Mouse (Mus musculus) lung, postnatal 0 days (tissue): Measurements from ENCODE around the gene Ift52. TPM values are rescaled to one million over a fixed set of nuclear protein-coding genes. Genes with fewer than 3 reads are reported as not detected.

Source experiments
- ATAC-seq: fragments of 200-750 bp; cut with Nextera tagmentation; 2 replicates; pipeline ENCODE4 v1.8.0; 2017; ENCODE audit warnings: moderate library complexity
- DNase-seq: peaks from one replicate; pipeline ENCODE4 v3.0.0-alpha.2; 2016; ENCODE audit warnings: low spot score
- H3K27ac ChIP-seq: fragments of 300-500 bp; sonication (generic); 2 replicates; pipeline ENCODE4 v1.5.1; 2014; ENCODE audit warnings: antibody characterized with exemption, mild to moderate bottlenecking, low read length, mixed read lengths
- H3K27me3 ChIP-seq: fragments of 300-500 bp; sonication (generic); replicated peaks from 2 replicates; pipeline ENCODE4 v1.6.1; 2014; ENCODE audit warnings: low read length, mixed read lengths; ENCODE audit not compliant: insufficient read depth
- H3K36me3 ChIP-seq: fragments of 300-500 bp; sonication (generic); 2 replicates; pipeline ENCODE4 v1.6.1; 2014; ENCODE audit warnings: low read length, mixed read lengths; ENCODE audit not compliant: insufficient read depth
- H3K4me1 ChIP-seq: fragments of 300-500 bp; sonication (generic); 2 replicates; pipeline ENCODE4 v1.6.1; 2014; ENCODE audit warnings: antibody characterized with exemption, low read depth, low read length, mixed read lengths; ENCODE audit not compliant: insufficient read depth
- H3K4me2 ChIP-seq: fragments of 300-500 bp; sonication (generic); replicated peaks from 2 replicates; pipeline ENCODE4 v1.6.1; 2014; ENCODE audit warnings: low read depth, mild to moderate bottlenecking, low read length, moderate library complexity, mixed read lengths
- H3K4me3 ChIP-seq: fragments of 300-500 bp; sonication (generic); 2 replicates; pipeline ENCODE4 v1.5.1; 2014; ENCODE audit warnings: low read depth, low read length
- H3K9ac ChIP-seq: fragments of 300-500 bp; sonication (generic); replicated peaks from 2 replicates; pipeline ENCODE4 v1.6.1; 2014; ENCODE audit warnings: low read depth, mild to moderate bottlenecking
- H3K9me3 ChIP-seq: fragments of 300-500 bp; sonication (generic); 2 replicates; pipeline ENCODE4 v1.6.1; 2016; ENCODE audit warnings: low read length, mixed read lengths
- CTCF ChIP-seq: IDR thresholded peaks from 2 replicates; pipeline ENCODE4 v1.5.1; 2016; ENCODE audit warnings: antibody characterized with exemption, mild to moderate bottlenecking
- EP300 ChIP-seq: IDR thresholded peaks from 2 replicates; pipeline ENCODE4 v1.6.1; 2016; ENCODE audit warnings: antibody characterized with exemption, mild to moderate bottlenecking, control low read depth
- WGBS: fragments of 180-500 bp; shearing (Covaris S2); extraction: QIAGEN DNeasy Blood & Tissue Kit; methylation state at CpG from one replicate; pipeline ENCODE4 v1.1.7; 2014; 5-methylcytosine and 5-hydroxymethylcytosine counted together
- polyA plus RNA-seq: library from polyadenylated mRNA; unstranded; fragments of >200 nt; fragmentation: Nextera tagmentation; extraction: Ambion mirVana; gene quantifications from 2 replicates; pipeline ENCODE4 v1.2.1, GENCODE M21; 2015

Ift52 gene
- polyA plus RNA-seq, 1 experiment from 2014 or later = 32.0 TPM

DNA sequence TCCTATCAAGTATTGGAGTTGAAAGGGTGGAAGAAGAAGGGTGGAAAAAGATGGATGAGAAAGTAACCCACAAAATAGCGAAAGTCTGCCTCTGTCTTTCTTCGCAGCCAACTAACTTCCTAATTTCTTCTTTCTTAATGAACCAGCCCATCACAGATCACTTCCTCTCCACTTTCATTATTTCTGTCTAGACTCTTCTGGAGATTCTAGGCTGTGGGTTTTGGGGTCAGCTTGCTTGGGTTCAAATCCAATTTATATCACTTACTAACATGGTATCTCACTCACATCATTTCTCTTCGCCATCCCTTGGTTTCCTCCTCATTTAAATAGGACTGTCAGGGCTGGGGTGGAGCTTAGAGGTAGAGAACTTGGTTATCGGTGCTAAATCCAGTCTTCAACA, 28.9 kb upstream of the Ift52 start:
- no peak overlapping the region for H3K4me2 ChIP-seq
- WGBS = 76% methylated on average over 4 of the region's 4 CpGs

DNA sequence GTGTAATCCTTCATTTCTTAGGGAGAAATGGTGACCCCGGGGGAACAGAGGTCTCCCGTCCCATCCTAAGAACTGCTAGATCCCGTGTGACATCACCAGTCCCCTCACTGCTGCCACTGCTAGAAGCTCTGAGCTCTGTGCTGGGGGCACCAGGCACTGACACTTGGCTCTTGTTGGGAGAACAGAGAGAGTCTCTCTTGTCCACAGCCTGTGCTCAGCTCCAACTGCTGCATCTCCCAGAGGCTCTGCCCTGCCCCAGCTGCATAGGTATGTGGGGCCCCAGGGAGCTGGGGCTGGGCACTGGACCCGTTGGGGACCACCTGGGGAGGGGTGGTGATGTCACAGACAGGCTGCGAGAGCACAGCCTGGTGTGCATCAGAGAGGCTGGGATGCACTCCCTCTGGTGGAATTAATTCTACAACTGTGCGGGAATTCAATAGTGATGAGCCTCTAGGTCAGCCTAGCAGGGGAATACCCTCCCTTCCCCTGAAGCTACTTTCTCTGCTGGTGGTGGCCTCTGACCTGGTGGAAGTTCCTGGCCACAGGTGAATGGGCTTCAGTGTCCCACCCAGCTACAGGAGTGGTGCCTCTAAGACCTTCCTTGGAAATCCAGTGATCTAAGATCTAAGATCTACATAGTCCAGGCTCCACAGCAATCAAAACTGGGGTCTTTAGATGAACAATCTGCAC, 25.6 kb upstream of the Ift52 start:
- no peak overlapping the region for H3K4me2 ChIP-seq
- H3K9ac ChIP-seq = no peak overlapping the region
- no peaks in the 10 kb centered on the region for H3K9me3 ChIP-seq
- WGBS = 29% methylated on average over 6 of the region's 6 CpGs
- no peak for ATAC-seq
- no peak overlapping the region for H3K27ac ChIP-seq
- no peaks in the 10 kb centered on the region for H3K4me1 ChIP-seq
- no peaks in the 10 kb centered on the region for H3K27me3 ChIP-seq
- DNase-seq = no peak
- TF ChIP-seq EP300 (no peak), CTCF (no peak)
- H3K4me3 ChIP-seq = no peak overlapping the region
- H3K36me3 ChIP-seq = no peaks in the 10 kb centered on the region

More for the DNA sequence above, 28.9 kb upstream of the Ift52 start:
- ATAC-seq = no peak
- H3K9ac ChIP-seq = no peak overlapping the region
- H3K4me3 ChIP-seq = no peak overlapping the region
- no peak overlapping the region for H3K27ac ChIP-seq
- TF ChIP-seq EP300 = no peak
- TF ChIP-seq CTCF = no peak
- no peaks in the 10 kb centered on the region for H3K9me3 ChIP-seq
- H3K36me3 ChIP-seq = no peaks in the 10 kb centered on the region
- H3K4me1 ChIP-seq = no peaks in the 10 kb centered on the region
- no peak for DNase-seq
- H3K27me3 ChIP-seq = no peaks in the 10 kb centered on the region

DNA sequence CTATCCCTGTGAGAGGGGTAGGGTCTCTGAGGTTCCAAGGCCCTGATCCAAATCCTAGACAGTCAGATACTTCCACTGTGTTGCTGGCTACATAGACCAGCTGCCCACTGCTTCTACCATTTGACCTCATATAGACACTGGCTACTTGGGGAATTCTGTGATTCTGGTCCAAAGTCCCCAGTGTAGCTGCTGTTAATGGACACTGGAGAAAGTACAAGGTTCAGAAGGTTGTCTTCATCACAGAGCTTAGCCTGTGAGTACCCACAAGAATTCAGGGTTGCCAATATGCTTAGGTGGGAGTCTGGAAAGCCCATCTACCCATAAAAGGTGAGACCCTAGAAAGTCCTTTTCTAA, 25.1 kb upstream of the Ift52 start:
- ATAC-seq = no peak
- no peak overlapping the region for H3K4me2 ChIP-seq
- no peak for TF ChIP-seq EP300
- TF ChIP-seq CTCF = no peak
- no peak overlapping the region for H3K27ac ChIP-seq
- H3K27me3 ChIP-seq = no peaks in the 10 kb centered on the region
- H3K4me3 ChIP-seq = no peak overlapping the region
- no peaks in the 10 kb centered on the region for H3K36me3 ChIP-seq
- H3K4me1 ChIP-seq = no peaks in the 10 kb centered on the region
- no peaks in the 10 kb centered on the region for H3K9me3 ChIP-seq
- H3K9ac ChIP-seq = no peak overlapping the region
- DNase-seq = no peak

DNA sequence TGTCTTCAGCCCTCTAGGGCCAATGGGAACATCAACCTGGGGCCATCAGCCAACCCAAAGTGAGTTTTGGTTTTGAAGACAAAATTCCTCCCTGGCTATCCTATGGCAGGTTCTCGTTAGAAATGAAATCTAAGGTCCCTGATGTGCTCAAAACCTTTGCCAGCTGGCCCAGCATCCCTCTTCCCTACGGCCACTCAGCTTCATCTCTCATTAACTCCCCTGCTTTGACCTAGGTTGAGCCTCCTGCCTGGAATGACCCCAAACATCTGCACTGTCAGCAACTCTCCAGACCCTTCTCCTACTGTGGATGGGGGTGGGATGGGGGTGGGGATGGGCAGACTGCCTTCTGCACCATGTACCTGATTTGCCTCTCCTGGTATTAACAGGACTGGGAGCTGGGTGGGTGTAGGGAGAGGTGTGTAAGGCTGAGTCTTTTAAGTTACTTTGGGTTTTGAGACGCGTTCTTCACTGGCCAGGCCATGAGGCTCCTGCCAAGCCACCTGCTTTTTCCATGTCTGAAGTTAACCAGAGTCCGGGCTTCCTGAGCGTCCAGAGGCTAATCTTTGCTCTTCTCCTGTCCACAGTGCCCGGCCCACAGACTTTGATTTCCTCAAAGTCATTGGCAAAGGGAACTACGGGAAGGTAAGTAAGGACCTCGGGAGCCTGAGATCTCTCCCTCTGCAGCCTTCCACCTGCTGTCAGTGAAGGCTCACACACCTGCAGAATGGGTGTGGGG, 23.1 kb upstream of the Ift52 start:
- H3K27ac ChIP-seq = no peak overlapping the region
- H3K4me3 ChIP-seq = no peak overlapping the region
- no peak overlapping the region for H3K4me2 ChIP-seq
- no peak overlapping the region for H3K9ac ChIP-seq
- H3K36me3 ChIP-seq = no peaks in the 10 kb centered on the region
- H3K4me1 ChIP-seq = no peaks in the 10 kb centered on the region
- WGBS = 67% methylated on average over 9 of the region's 9 CpGs
- DNase-seq (no peak), ATAC-seq (no peak)
- no peaks in the 10 kb centered on the region for H3K9me3 ChIP-seq
- H3K27me3 ChIP-seq = no peaks in the 10 kb centered on the region
- TF ChIP-seq EP300 (no peak), CTCF (no peak)

DNA sequence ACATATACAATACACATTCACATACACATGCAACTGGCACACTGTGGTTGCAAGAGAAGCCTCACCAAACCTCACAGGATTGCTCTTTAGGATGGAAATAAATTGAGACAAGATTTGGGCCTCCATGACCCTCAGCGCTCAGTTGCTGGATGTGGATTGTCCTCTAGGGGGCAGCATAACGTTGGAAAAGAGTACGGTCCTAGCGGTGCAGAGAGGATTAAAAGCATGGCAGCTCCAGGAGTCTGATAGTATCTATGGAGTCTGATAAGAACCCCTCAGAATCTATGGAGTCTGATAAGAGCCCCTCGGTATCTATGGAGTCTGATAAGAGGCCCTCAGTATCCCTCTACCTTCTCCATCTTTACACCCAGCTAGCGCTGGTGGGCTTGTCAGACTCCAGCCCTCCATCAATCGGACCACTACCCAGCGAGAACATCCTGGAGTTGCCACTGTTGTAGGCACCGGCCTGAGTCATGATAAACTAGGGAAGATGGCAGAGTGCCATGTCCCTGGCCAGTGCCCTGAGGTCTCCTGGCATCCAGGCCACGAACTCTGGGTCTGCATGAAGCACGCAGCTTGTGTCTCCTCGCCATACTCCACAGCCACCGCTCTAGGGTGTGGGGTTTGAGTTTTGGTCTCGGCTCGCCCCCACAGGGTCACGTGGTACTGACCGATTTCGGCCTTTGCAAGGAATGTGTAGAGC, 18.5 kb upstream of the Ift52 start:
- no peaks in the 10 kb centered on the region for H3K4me1 ChIP-seq
- no peak overlapping the region for H3K27ac ChIP-seq
- no peaks in the 10 kb centered on the region for H3K27me3 ChIP-seq
- 30% methylated on average over 18 of the region's 18 CpGs for WGBS
- TF ChIP-seq EP300 (no peak), CTCF (peak; percentile 91)
- H3K9ac ChIP-seq = no peak overlapping the region
- H3K36me3 ChIP-seq = no peaks in the 10 kb centered on the region
- H3K9me3 ChIP-seq = no peaks in the 10 kb centered on the region
- H3K4me2 ChIP-seq = no peak overlapping the region
- ATAC-seq = peak; percentile 76
- no peak overlapping the region for H3K4me3 ChIP-seq
- DNase-seq = peak; percentile 70

DNA sequence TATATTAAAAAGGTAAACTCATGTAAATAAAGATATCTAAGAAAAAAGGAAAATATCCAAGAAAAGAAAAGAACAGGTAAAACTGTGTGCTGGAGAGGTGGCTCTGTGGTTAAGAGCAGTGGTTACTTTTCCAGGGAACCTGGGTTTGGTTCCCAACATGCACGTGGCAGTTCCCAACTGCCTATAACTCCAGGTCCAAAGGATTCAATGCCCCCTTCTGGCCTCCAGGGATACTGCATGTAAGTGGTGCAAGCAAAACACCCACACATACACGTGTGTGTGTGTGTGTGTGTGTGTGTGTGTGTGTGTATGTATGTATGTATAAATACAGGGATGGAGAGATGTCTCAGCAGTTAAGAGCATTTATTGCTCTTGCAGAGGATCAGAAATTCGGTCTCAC, 17.4 kb upstream of the Ift52 start:
- Histone ChIP-seq H3K4me2 (no peak overlapping the region), H3K36me3 (no peaks in the 10 kb centered on the region), H3K4me1 (no peaks in the 10 kb centered on the region), H3K4me3 (no peak overlapping the region), H3K9ac (no peak overlapping the region), H3K27me3 (no peaks in the 10 kb centered on the region), H3K9me3 (no peaks in the 10 kb centered on the region), H3K27ac (no peak overlapping the region)
- 21% methylated on average over 3 of the region's 3 CpGs for WGBS
- peak; percentile 55 for DNase-seq
- peak; percentile 35; the same call in 1 of the 2 replicates for ATAC-seq
- no peak for TF ChIP-seq EP300
- TF ChIP-seq CTCF = peak; percentile 80
